Mouse (Mus musculus) CH12.LX (cell line): ENCODE measurements around the gene Prima1. TPM values are rescaled to one million over a fixed set of nuclear protein-coding genes. Genes with fewer than 3 reads are reported as not detected.

Source experiments
- DNase-seq: peaks from one replicate; pipeline ENCODE4 v3.0.0-alpha.2; 2013; ENCODE audit errors: extremely low read depth
- H3K27ac ChIP-seq: 2 replicates; pipeline ENCODE4 v1.5.1; 2012; ENCODE audit warnings: low read depth, mild to moderate bottlenecking, control low read depth, moderate library complexity; ENCODE audit not compliant: insufficient read depth
- H3K27me3 ChIP-seq: replicated peaks from 2 replicates; pipeline ENCODE3; 2012; ENCODE audit warnings: inconsistent platforms
- H3K36me3 ChIP-seq, 2 experiments: replicated peaks in 1 of 2; 2 replicates each; pipeline versions ENCODE3 to v1.6.1; 2012; ENCODE audit warnings: inconsistent platforms in 1 of 2, low read length in 1 of 2, mild to moderate bottlenecking in 1 of 2, mixed read lengths in 1 of 2, moderate library complexity in 1 of 2; ENCODE audit not compliant: control insufficient read depth in 1 of 2, insufficient read depth in 1 of 2
- H3K4me1 ChIP-seq, 2 experiments: 2 replicates each; pipeline ENCODE4 v1.6.1; 2012; ENCODE audit warnings: inconsistent platforms in 1 of 2, moderate library complexity in 1 of 2; ENCODE audit not compliant: insufficient read depth in 2 of 2, control insufficient read depth in 1 of 2
- H3K4me2 ChIP-seq: 2 replicates; pipeline ENCODE4 v1.6.1; 2012; ENCODE audit warnings: low read depth, mild to moderate bottlenecking, control low read depth; ENCODE audit not compliant: poor library complexity, insufficient read depth, severe bottlenecking
- H3K4me3 ChIP-seq, 3 experiments: fragments of 150-350 bp in 1 of 3; sonication (generic) in 1 of 3; replicated peaks in 1 of 3; 2 replicates each; pipeline versions ENCODE3 to v1.5.1; 2011 to 2012; ENCODE audit warnings: low read depth in 2 of 3, low read length in 2 of 3, mild to moderate bottlenecking in 2 of 3, moderate library complexity in 2 of 3, control low read depth in 1 of 3, improper control_type of control experiment in 1 of 3, inconsistent platforms in 1 of 3, mixed read lengths in 1 of 3; ENCODE audit not compliant: poor library complexity in 1 of 3
- H3K79me2 ChIP-seq: replicated peaks from 2 replicates; pipeline ENCODE4 v1.6.1; 2012; ENCODE audit warnings: mild to moderate bottlenecking, moderate library complexity; ENCODE audit not compliant: control insufficient read depth, poor library complexity, insufficient read depth, severe bottlenecking; ENCODE audit errors: extremely low read depth
- H3K9ac ChIP-seq: 2 replicates; pipeline ENCODE4 v1.6.1; 2012; ENCODE audit warnings: low read depth, mild to moderate bottlenecking, control low read depth, moderate library complexity; ENCODE audit not compliant: insufficient read depth
- H3K9me3 ChIP-seq: replicated peaks from 2 replicates; pipeline ENCODE3; 2012; ENCODE audit warnings: low read length, inconsistent platforms, mixed read lengths
- CHD1 ChIP-seq: IDR thresholded peaks from 2 replicates; pipeline ENCODE4 v1.6.1; 2012; ENCODE audit warnings: low read depth, low read length, improper control_type of control experiment, inconsistent platforms
- CHD2 ChIP-seq: IDR thresholded peaks from 2 replicates; pipeline ENCODE4 v1.6.1; 2011; ENCODE audit warnings: low read length, improper control_type of control experiment
- CTCF ChIP-seq, 2 experiments: IDR thresholded peaks in 1 of 2; conservative IDR thresholded peaks in 1 of 2; 2 replicates each; pipeline ENCODE4 v1.5.1; 2011 to 2012; ENCODE audit warnings: low read depth in 2 of 2, low read length in 2 of 2, improper control_type of control experiment in 1 of 2, inconsistent platforms in 1 of 2, mild to moderate bottlenecking in 1 of 2, moderate library complexity in 1 of 2
- E2F4 ChIP-seq: IDR thresholded peaks from 2 replicates; pipeline ENCODE4 v1.6.1; 2011; ENCODE audit warnings: low read depth, low read length, improper control_type of control experiment; ENCODE audit not compliant: insufficient replicate concordance
- EP300 ChIP-seq: IDR thresholded peaks from 2 replicates; pipeline ENCODE4 v1.6.1; 2011; ENCODE audit warnings: low read length, improper control_type of control experiment
- IRF4 ChIP-seq: IDR thresholded peaks from 2 replicates; pipeline ENCODE4 v1.6.1; 2014; ENCODE audit warnings: low read depth, mild to moderate bottlenecking, inconsistent platforms, low read length, improper control_type of control experiment
- JUND ChIP-seq: conservative IDR thresholded peaks from 2 replicates; pipeline ENCODE4 v1.6.1; 2011; ENCODE audit warnings: low read depth, low read length, improper control_type of control experiment
- KAT2A ChIP-seq: IDR thresholded peaks from 2 replicates; pipeline ENCODE4 v1.6.1; 2012; ENCODE audit warnings: low read length, improper control_type of control experiment, inconsistent platforms; ENCODE audit not compliant: insufficient replicate concordance
- MAFK ChIP-seq: IDR thresholded peaks from 2 replicates; pipeline ENCODE4 v1.6.1; 2011; ENCODE audit warnings: low read length, improper control_type of control experiment; ENCODE audit not compliant: insufficient replicate concordance
- MAX ChIP-seq: IDR thresholded peaks from 2 replicates; pipeline ENCODE4 v1.6.1; 2011; ENCODE audit warnings: low read length, improper control_type of control experiment
- MAZ ChIP-seq: IDR thresholded peaks from 2 replicates; pipeline ENCODE4 v1.6.1; 2012; ENCODE audit warnings: low read depth, mild to moderate bottlenecking, inconsistent platforms, low read length, improper control_type of control experiment, moderate library complexity
- MEF2A ChIP-seq: IDR thresholded peaks from 2 replicates; pipeline ENCODE4 v1.6.1; 2014; ENCODE audit warnings: low read depth, mild to moderate bottlenecking, inconsistent platforms, low read length, improper control_type of control experiment, borderline replicate concordance
- MXI1 ChIP-seq: IDR thresholded peaks from 2 replicates; pipeline ENCODE4 v1.6.1; 2011; ENCODE audit warnings: mild to moderate bottlenecking, low read depth, low read length, improper control_type of control experiment
- MYC ChIP-seq: IDR thresholded peaks from 2 replicates; pipeline ENCODE4 v1.6.1; 2011; ENCODE audit warnings: low read depth, mild to moderate bottlenecking, improper control_type of control experiment, low read length
- NRF1 ChIP-seq: IDR thresholded peaks from 2 replicates; pipeline ENCODE4 v1.6.1; 2014; ENCODE audit warnings: low read depth, mild to moderate bottlenecking, inconsistent platforms, low read length, improper control_type of control experiment, moderate library complexity
- PAX5 ChIP-seq: IDR thresholded peaks from 2 replicates; pipeline ENCODE4 v1.6.1; 2012; ENCODE audit warnings: low read length, inconsistent platforms, mixed read lengths
- POLR2AphosphoS2 ChIP-seq: IDR thresholded peaks from 2 replicates; pipeline ENCODE4 v1.6.1; 2011; ENCODE audit warnings: low read depth, low read length, improper control_type of control experiment
- RAD21 ChIP-seq: IDR thresholded peaks from 2 replicates; pipeline ENCODE4 v1.6.1; 2011; ENCODE audit warnings: low read depth, mild to moderate bottlenecking, low read length, improper control_type of control experiment, moderate library complexity
- SIN3A ChIP-seq: IDR thresholded peaks from 2 replicates; pipeline ENCODE4 v1.6.1; 2012; ENCODE audit warnings: low read length, improper control_type of control experiment, inconsistent platforms
- TCF12 ChIP-seq: IDR thresholded peaks from 2 replicates; pipeline ENCODE4 v1.6.1; 2014; ENCODE audit warnings: low read depth, mild to moderate bottlenecking, inconsistent platforms, low read length, improper control_type of control experiment
- UBTF ChIP-seq: IDR thresholded peaks from 2 replicates; pipeline ENCODE4 v1.6.1; 2012; ENCODE audit warnings: low read depth, mild to moderate bottlenecking, inconsistent platforms, low read length, improper control_type of control experiment, moderate library complexity
- USF1 ChIP-seq: IDR thresholded peaks from 2 replicates; pipeline ENCODE4 v1.6.1; 2014; ENCODE audit warnings: low read depth, mild to moderate bottlenecking, inconsistent platforms, low read length, improper control_type of control experiment
- ZKSCAN1 ChIP-seq: IDR thresholded peaks from 2 replicates; pipeline ENCODE4 v1.6.1; 2012; ENCODE audit warnings: low read depth, inconsistent platforms, low read length, improper control_type of control experiment, borderline replicate concordance
- ZMIZ1 ChIP-seq: IDR thresholded peaks from 2 replicates; pipeline ENCODE4 v1.6.1; 2012; ENCODE audit warnings: low read depth, mild to moderate bottlenecking, inconsistent platforms, low read length, improper control_type of control experiment
- ZNF384 ChIP-seq: IDR thresholded peaks from 2 replicates; pipeline ENCODE4 v1.6.1; 2012; ENCODE audit warnings: low read depth, low read length, improper control_type of control experiment, inconsistent platforms
- dilution Hi-C: fragments of 300-500 bp; cut with MboI; formaldehyde crosslinking; loops from 2 replicates; pipeline ENCODE4 v1.14.3; 2020; ENCODE audit warnings: low sequenced_read_pairs; ENCODE audit not compliant: extremely low pct_unique_long_range_greater_than_20kb, extremely low pct_ligation_motif_present
- in situ Hi-C: fragments of 300-500 bp; cut with MboI; formaldehyde crosslinking; loops from 3 replicates; pipeline ENCODE4 v1.14.3; 2019; ENCODE audit warnings: low sequenced_read_pairs, low pct_ligation_motif_present, low pct_unique_long_range_greater_than_20kb, mixed read lengths
- polyA plus RNA-seq: library from polyadenylated mRNA; unstranded; fragments of >175 nt; gene quantifications from 2 replicates; pipeline ENCODE4 v1.2.1, GENCODE M21; 2012; ENCODE audit warnings: low read depth; ENCODE audit not compliant: insufficient read length
- total RNA-seq, 2 experiments: library from RNA; depleted of rRNA; stranded (reverse); fragments of 300-350 nt in 1 of 2; fragments of >200 nt in 1 of 2; gene quantifications; 2 replicates each; pipeline ENCODE4 v1.2.3; 2012 to 2014

The Prima1 gene
- total and polyA plus RNA-seq, 3 experiments: not detected

GRCm38 (mm10) chr12:103192996-103193395 is 49.0 kb downstream of the Prima1 start:
- no peaks in the 10 kb centered on the region for H3K79me2 ChIP-seq
- H3K9me3 ChIP-seq: no peaks in the 10 kb centered on the region
- no peaks in the 10 kb centered on the region for H3K36me3 ChIP-seq
- no peak overlapping the region for H3K4me2 ChIP-seq
- no peak overlapping the region for H3K27ac ChIP-seq
- H3K4me1 ChIP-seq: no peaks in the 10 kb centered on the region
- H3K27me3 ChIP-seq: peaks cover 9% of the 10 kb centered on the region
- H3K4me3 ChIP-seq: no peak overlapping the region
- no peak for DNase-seq
- no peak overlapping the region for H3K9ac ChIP-seq
- dilution Hi-C loops (no loop called here), in situ Hi-C loops (no loop called here)
- no peak for TF ChIP-seq IRF4
- no peak for TF ChIP-seq SIN3A
- TF ChIP-seq MAX: no peak
- TF ChIP-seq ZNF384: no peak
- no peak for TF ChIP-seq MAZ
- no peak for TF ChIP-seq KAT2A
- TF ChIP-seq USF1: no peak
- no peak for TF ChIP-seq POLR2AphosphoS2
- TF ChIP-seq ZKSCAN1: no peak
- no peak for TF ChIP-seq JUND
- TF ChIP-seq E2F4: no peak
- TF ChIP-seq TCF12: no peak
- TF ChIP-seq CHD1: no peak

DNA sequence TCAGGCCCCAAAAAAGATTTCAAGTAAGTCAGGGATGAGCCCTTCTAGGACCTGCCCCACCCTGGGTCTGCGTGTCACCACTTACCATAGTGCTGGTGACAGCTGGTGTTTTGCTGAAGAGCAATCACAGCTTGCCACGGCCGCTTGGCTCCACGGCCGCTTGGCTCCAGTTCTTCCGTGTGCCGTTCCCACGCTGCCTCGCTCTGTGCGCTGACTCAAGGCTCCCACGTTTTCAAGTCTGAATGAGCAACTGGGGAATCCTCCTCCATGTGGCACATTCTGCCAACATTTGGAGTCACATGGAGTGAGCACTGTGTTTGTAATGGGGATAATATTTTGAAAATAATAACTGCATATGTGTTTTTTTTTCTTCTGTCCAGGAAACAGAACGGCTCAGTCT is 52.2 kb downstream of the Prima1 start:
- no peak for TF ChIP-seq EP300
- TF ChIP-seq ZMIZ1: no peak
- TF ChIP-seq UBTF: no peak
- TF ChIP-seq CTCF (conservative IDR thresholded peaks at IDR 0.05 in 1 of 2, IDR thresholded peaks at IDR 0.05 in 1 of 2; ENCODE audit: low read depth in 2 of 2, low read length in 2 of 2): no peak
- TF ChIP-seq RAD21: no peak
- TF ChIP-seq CHD2: no peak
- TF ChIP-seq MAFK: no peak
- TF ChIP-seq MYC: no peak
- no peak for TF ChIP-seq NRF1
- no peak for TF ChIP-seq MXI1
- TF ChIP-seq E2F4: no peak
- TF ChIP-seq MAZ: no peak
- no peak for TF ChIP-seq PAX5
- no peak for TF ChIP-seq KAT2A
- no peak for TF ChIP-seq IRF4
- TF ChIP-seq MEF2A: no peak
- TF ChIP-seq, all 38 proteins: peak for 0
- dilution Hi-C loops (no loop called here), in situ Hi-C loops (no loop called here)
- DNase-seq: no peak
- Histone ChIP-seq H3K9ac (no peak overlapping the region), H3K27me3 (peaks cover 16% of the 10 kb centered on the region), H3K9me3 (no peaks in the 10 kb centered on the region), H3K4me3 (no peak overlapping the region), H3K79me2 (no peaks in the 10 kb centered on the region), H3K4me2 (no peak overlapping the region), H3K36me3 (no peaks in the 10 kb centered on the region), H3K27ac (no peak overlapping the region), H3K4me1 (no peaks in the 10 kb centered on the region)
